Mouse (Mus musculus) liver, embryonic 14.5 days (tissue): ENCODE results near the gene Cog2. TPM values are rescaled to one million over a fixed set of nuclear protein-coding genes. Genes with fewer than 3 reads are reported as not detected.

Experiments used
- ATAC-seq: fragments of 200-750 bp; cut with Nextera tagmentation; 2 replicates; pipeline ENCODE4 v1.8.0; 2017; ENCODE audit warnings: moderate number of reproducible peaks, mild to moderate bottlenecking, moderate library complexity; ENCODE audit not compliant: insufficient read depth
- DNase-seq, 3 experiments: peaks; one replicate each; pipeline ENCODE4 v3.0.0-alpha.2; 2012 to 2013; ENCODE audit warnings: low read depth in 3 of 3, low spot score in 3 of 3
- H3K27ac ChIP-seq: fragments of 300-500 bp; sonication (generic); 2 replicates; pipeline ENCODE4 v1.5.1; 2014; ENCODE audit warnings: moderate library complexity, mild to moderate bottlenecking, control low read depth, inconsistent platforms
- H3K27me3 ChIP-seq: fragments of 300-500 bp; sonication (generic); 2 replicates; pipeline ENCODE4 v1.6.1; 2014; ENCODE audit warnings: mild to moderate bottlenecking, low read length, moderate library complexity; ENCODE audit not compliant: control insufficient read depth, insufficient read depth
- H3K36me3 ChIP-seq: fragments of 300-500 bp; sonication (generic); replicated peaks from 2 replicates; pipeline ENCODE4 v1.6.1; 2014; ENCODE audit warnings: low read depth; ENCODE audit not compliant: control insufficient read depth, insufficient read depth
- H3K4me1 ChIP-seq, 2 experiments: fragments of 200-500 bp in 1 of 2; fragments of 300-500 bp in 1 of 2; sonication (generic) in 1 of 2; replicated peaks; 2 replicates each; pipeline ENCODE4 v1.6.1; 2012 to 2014; ENCODE audit warnings: antibody characterized with exemption in 1 of 2, inconsistent platforms in 1 of 2, low read length in 1 of 2; ENCODE audit not compliant: control insufficient read depth in 2 of 2, insufficient read depth in 2 of 2
- H3K4me2 ChIP-seq: fragments of 300-500 bp; sonication (generic); 2 replicates; pipeline ENCODE4 v1.6.1; 2014; ENCODE audit warnings: low read depth, mild to moderate bottlenecking, control low read depth, moderate library complexity
- H3K4me3 ChIP-seq, 2 experiments: fragments of 200-500 bp in 1 of 2; fragments of 300-500 bp in 1 of 2; sonication (generic) in 1 of 2; 2 replicates each; pipeline ENCODE4 v1.5.1; 2012 to 2014; ENCODE audit warnings: low read depth in 2 of 2, low read length in 2 of 2, mild to moderate bottlenecking in 2 of 2, control low read depth in 1 of 2, inconsistent platforms in 1 of 2, moderate library complexity in 1 of 2; ENCODE audit not compliant: insufficient read depth in 1 of 2
- H3K9ac ChIP-seq: fragments of 300-500 bp; sonication (generic); replicated peaks from 2 replicates; pipeline ENCODE4 v1.6.1; 2014; ENCODE audit warnings: mild to moderate bottlenecking, control low read depth, moderate library complexity
- H3K9me3 ChIP-seq: fragments of 300-500 bp; sonication (generic); 2 replicates; pipeline ENCODE4 v1.6.1; 2016; ENCODE audit warnings: low read length, mixed read lengths; ENCODE audit not compliant: control insufficient read depth
- CTCF ChIP-seq: IDR thresholded peaks from 2 replicates; pipeline ENCODE4 v1.5.1; 2016; ENCODE audit warnings: antibody characterized with exemption, low read depth, control low read depth
- EP300 ChIP-seq: IDR thresholded peaks from 2 replicates; pipeline ENCODE4 v1.6.1; 2016; ENCODE audit warnings: antibody characterized with exemption, low read depth
- WGBS: fragments of 180-500 bp; shearing (Covaris S2); extraction: QIAGEN DNeasy Blood & Tissue Kit; methylation state at CpG from one replicate; pipeline ENCODE4 v1.1.7; 2014; ENCODE audit not compliant: insufficient replicate concordance; 5-methylcytosine and 5-hydroxymethylcytosine counted together
- polyA plus RNA-seq, 2 experiments: library from polyadenylated mRNA; depleted of rRNA in 1 of 2; stranded (reverse) in 1 of 2; unstranded in 1 of 2; fragments of >200 nt; fragmentation: Nextera tagmentation in 1 of 2; extraction: Ambion mirVana in 1 of 2; gene quantifications; 2 replicates each; pipeline versions ENCODE4 v1.2.1 to v1.2.3; 2012 to 2014

Gene Cog2
- polyA plus RNA-seq, 2 experiments, result 10.0 to 15.0 TPM

DNA sequence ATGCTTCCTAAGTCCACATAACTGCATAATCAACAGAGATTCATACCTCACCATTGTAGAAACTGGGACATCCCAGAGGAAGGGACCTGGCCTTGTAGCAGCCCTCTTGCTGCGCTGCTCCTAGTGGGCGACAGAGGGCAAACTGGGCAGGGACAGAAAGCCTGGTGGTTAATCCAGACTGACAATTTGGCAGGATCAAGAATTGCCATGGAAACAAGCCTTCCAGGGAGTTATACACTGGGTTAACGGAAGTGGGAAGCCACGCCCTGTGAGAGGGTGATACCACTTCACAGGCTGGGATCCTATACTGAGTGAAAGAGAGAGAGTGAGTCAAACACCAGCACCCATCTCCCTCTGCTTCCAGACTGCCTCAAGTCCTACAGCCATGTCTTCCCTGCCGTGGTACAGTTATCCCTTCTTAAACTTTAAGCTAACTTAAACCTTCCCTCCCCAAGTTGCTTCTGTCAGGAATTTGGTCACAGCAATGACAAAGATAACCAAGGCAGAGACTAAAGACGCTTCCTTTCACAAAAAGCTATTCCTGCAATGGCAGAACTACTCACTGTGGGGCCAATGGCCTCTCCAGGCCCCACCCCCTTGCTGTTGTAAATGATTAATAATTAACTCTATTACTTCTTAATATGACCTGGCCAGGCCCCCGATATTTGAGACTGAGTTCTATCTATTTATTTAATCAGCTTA lies 21.2 kb upstream of the Cog2 start:
- Histone ChIP-seq H3K27ac (no peak overlapping the region), H3K4me3 (no peak overlapping the region), H3K9me3 (no peaks in the 10 kb centered on the region), H3K9ac (no peak overlapping the region), H3K4me2 (no peak overlapping the region), H3K4me1 (no peaks in the 10 kb centered on the region), H3K27me3 (no peaks in the 10 kb centered on the region), H3K36me3 (no peaks in the 10 kb centered on the region)
- no peak for TF ChIP-seq EP300
- TF ChIP-seq CTCF, result 0 out of 2 replicates have a peak, but pooled peaks have one; percentile 9
- ATAC-seq, result no peak
- 42% methylated on average over 7 of the region's 7 CpGs for WGBS
- no peak for DNase-seq

DNA sequence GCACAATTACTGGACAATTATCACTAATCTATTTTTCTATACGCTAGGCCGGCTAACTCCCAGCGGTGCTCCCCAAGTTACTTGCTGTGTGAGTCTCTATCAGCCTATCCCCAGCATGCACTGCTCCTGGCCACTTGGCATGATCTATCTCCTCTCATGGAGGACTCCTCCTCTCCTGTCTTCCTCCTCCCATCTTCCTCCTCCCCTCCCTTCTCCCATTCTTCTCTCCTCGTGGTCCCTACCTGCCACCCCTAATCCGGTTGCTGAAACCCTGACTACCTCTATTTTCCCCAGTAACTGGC lies 20.7 kb upstream of the Cog2 start:
- no peaks in the 10 kb centered on the region for H3K4me1 ChIP-seq
- no peak overlapping the region for H3K4me3 ChIP-seq
- no peak overlapping the region for H3K9ac ChIP-seq
- no peak overlapping the region for H3K4me2 ChIP-seq
- no peak overlapping the region for H3K27ac ChIP-seq
- WGBS, result 64% methylated on average over 5 of the region's 5 CpGs
- ATAC-seq (no peak), DNase-seq (no peak)
- H3K27me3 ChIP-seq, result no peaks in the 10 kb centered on the region
- no peaks in the 10 kb centered on the region for H3K9me3 ChIP-seq
- no peaks in the 10 kb centered on the region for H3K36me3 ChIP-seq
- TF ChIP-seq EP300 (no peak), CTCF (no peak)

DNA sequence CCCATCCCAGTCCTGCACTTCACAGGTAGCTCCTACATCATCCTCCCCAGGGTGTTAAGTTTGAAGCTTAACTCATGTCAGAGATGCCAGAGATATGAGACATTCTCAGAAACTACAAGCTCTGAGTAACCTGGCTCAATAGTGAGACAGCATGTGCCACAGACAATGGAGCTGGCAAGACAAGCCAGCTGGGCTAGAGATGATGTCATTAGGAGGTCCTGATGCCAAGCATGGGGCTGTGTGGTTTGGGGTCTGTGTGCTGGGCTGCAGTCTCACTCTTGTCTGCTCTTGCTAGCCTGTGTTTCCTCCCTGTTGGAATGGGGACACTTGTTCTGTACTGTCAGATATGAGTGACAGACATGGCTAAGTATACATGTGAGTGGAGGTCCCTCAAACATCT lies 14.9 kb upstream of the Cog2 start:
- Histone ChIP-seq H3K36me3 (no peaks in the 10 kb centered on the region), H3K4me3 (no peak overlapping the region), H3K27me3 (no peaks in the 10 kb centered on the region), H3K9me3 (no peaks in the 10 kb centered on the region), H3K27ac (no peak overlapping the region), H3K4me2 (no peak overlapping the region), H3K4me1 (no peaks in the 10 kb centered on the region), H3K9ac (no peak overlapping the region)
- TF ChIP-seq EP300 (no peak), CTCF (no peak)
- ATAC-seq, result no peak
- no peak for DNase-seq

DNA sequence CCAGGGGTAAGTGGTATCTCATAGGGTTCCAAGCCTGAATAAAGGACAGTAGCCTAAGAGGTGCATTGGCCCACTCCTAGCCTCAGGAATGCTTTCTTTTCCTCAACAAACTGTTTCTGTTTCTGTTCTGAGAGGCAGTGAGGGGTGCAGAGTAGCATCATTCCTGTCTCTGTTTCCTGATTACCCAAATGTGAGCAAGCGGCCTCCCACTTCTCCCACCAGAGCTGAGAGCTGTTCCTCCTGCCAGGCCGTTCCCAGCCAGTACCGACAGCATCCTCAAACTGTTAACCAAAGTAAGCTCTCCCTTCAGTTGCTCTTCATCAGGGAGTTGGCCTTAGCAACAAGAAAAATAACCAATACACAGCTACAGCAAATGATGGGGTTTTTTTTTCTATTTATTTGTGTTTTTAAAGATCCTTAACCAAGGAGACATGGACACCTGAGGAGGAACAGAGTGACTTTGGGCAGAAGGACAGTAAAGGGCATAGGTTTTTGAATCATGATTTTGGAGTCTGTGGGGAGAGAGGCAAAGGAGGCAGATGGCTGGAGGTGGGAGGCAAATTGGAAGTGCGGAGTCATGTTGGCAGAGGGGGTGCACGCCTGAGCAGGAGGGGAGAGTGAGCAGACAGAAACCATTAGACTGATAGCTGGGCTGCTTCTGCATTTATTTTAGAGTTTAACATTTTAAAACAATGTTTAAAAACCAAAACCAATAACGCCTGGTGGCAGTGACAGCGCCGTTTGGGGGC lies 12.8 kb upstream of the Cog2 start:
- no peaks in the 10 kb centered on the region for H3K36me3 ChIP-seq
- no peaks in the 10 kb centered on the region for H3K27me3 ChIP-seq
- TF ChIP-seq EP300, result no peak
- TF ChIP-seq CTCF, result no peak
- no peak for DNase-seq
- no peaks in the 10 kb centered on the region for H3K4me1 ChIP-seq
- H3K9me3 ChIP-seq, result no peaks in the 10 kb centered on the region
- no peak overlapping the region for H3K4me3 ChIP-seq
- no peak overlapping the region for H3K4me2 ChIP-seq
- no peak for ATAC-seq
- no peak overlapping the region for H3K9ac ChIP-seq
- H3K27ac ChIP-seq, result no peak overlapping the region
- WGBS, result 66% methylated on average over 8 of the region's 8 CpGs

DNA sequence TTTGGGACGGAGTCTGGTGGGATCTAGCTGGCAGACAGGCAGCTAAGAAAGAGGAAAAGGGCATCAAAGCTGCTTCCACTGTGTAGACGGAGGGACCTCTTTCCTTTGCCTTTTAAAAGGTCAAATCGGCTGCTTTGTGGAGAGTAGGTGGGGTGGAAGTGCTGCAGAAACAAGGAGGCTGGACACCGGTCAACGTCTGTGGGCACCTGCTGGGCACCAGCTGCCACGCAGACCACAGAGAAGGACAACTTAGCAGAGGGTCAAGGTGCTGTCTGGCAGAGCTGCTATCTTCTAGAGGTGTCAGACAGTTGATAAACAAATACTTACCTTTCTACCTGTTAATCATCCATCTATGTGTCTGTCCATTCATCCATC lies 12.3 kb upstream of the Cog2 start:
- H3K27me3 ChIP-seq, result no peaks in the 10 kb centered on the region
- H3K9me3 ChIP-seq, result no peaks in the 10 kb centered on the region
- TF ChIP-seq CTCF, result no peak
- no peak for TF ChIP-seq EP300
- ATAC-seq (no peak), DNase-seq (no peak)
- H3K4me3 ChIP-seq, result no peak overlapping the region
- H3K36me3 ChIP-seq, result no peaks in the 10 kb centered on the region
- H3K27ac ChIP-seq, result no peak overlapping the region
- WGBS, result 62% methylated on average over 6 of the region's 6 CpGs
- H3K4me2 ChIP-seq, result no peak overlapping the region
- no peak overlapping the region for H3K9ac ChIP-seq
- H3K4me1 ChIP-seq, result no peaks in the 10 kb centered on the region
